Mouse (Mus musculus) gastrocnemius, postnatal 4 days (tissue): Measurements from ENCODE around the gene Snrpd2. TPM values are rescaled to one million over a fixed set of nuclear protein-coding genes. Genes with fewer than 3 reads are reported as not detected.
A peak's percentile ranks its signal among the peaks of the same experiment; 100 is the strongest.

ENCODE experiments used
- DNase-seq, 2 experiments: peaks; one replicate each; pipeline ENCODE4 v3.0.0; 2021 to 2022; ENCODE audit warnings: low spot score in 2 of 2, mixed read lengths in 2 of 2
- long read RNA-seq, 2 experiments: library from polyadenylated mRNA; stranded (forward); transcript quantifications; one replicate each; pipeline ENCODE4 v2.0.0; 2021
- total RNA-seq, 2 experiments: library from RNA; stranded (reverse); gene quantifications; 2 replicates each; pipeline ENCODE4 v1.2.3; 2021

Snrpd2 gene
- 100 to 1,000 TPM in 1 of 2 experiments, 10 to 100 TPM in 1; 85.4 to 103 TPM for total RNA-seq
- long read RNA-seq, experiment 1, transcript Snrpd2-201 (3 exons, 1,420 nt) = major isoform, 64 of 65 reads
- long read RNA-seq, experiment 1, partial matches to known transcripts = 0 of 65 reads
- long read RNA-seq, experiment 1, other reads (novel, unspliced or antisense) = 1 of 65 reads
- long read RNA-seq, experiment 2, transcript Snrpd2-201 (3 exons, 1,420 nt) = major isoform, 84 of 86 reads
- long read RNA-seq, experiment 2, partial matches to known transcripts = 2 of 86 reads
- long read RNA-seq, experiment 2, other reads (novel, unspliced or antisense) = 0 of 86 reads

DNA sequence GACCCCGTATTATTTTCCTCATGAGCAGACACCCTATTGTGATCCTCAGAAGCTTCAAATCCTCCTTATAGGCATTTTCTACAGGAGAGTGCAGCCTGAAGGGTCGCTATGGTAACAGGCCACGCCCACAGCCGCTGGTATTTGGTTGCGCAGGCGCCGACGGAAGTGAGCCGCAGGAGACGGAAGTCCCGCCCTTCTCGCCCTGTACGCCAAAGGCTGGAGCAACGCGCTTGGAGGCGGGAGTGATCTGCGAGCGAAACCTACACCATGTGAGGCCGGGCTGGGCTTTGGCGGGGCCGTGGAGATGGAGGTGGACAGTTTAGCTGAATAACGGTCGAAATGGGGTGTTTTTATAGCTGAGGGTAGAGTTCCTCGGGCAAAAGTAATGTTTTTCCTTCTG is at the start of gene Snrpd2:
Gene Snrpd2 (plus strand): TSS at position 97 of the 400 bp plus-strand sequence.
- DNase-seq = peak; percentile 94 to 99

DNA sequence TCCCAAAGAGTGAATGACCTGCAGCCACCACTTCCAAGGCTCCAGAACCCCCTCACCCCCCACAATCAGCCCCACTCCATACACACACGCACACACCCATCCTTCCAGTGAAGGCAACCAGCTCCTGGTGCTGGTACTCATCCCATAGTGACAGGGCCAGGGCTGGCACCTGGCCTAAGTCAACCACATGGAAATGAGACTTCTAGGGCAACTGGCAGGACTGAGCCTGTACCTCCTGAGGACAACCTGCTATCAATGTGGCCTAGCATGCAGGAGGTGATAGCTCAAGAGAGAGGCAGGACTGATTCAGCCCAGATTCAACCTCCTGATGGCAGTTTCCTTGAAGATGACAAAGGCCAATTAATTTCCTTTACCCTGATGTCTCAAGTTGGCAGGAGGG is 49.2 kb upstream of the Snrpd2 start:
- DNase-seq = no peak

DNA sequence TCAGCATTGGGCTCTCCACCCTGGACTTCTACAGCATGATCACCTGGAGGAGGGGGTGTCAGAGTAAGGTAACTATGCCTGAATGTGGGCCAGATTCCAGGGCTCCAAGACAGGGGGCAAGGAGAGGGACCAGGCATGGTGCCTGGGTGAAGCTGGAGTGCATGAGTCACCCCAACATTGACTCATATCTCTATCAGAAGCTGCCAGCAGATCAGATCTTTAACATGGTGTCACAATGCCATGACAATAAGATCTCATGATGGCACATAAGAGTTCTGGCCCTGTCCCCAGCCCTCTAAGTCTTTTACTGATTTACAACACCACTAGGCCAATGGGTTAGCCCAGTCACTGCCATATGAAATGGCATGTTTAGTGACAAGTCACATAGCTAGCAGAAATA is 45.8 kb upstream of the Snrpd2 start:
- no peak for DNase-seq

DNA sequence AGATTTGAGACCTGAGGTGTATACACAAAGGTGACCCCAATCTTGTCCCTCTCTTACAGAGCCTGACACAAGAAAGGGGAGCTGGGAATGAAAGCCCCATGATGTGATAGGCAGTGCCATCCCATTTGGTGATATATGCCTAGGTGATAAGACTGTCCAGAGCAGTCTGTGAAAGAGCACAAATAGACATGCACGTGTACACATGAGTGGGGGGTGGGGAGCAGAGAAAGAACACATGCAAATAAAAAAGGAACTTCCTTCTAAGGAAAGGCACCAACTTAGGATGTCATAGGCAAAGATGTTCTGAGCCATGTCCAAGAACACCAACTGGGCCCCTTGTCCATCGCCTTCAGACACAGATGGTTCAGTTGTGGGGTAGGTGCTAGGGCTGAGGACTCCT is 45.0 kb upstream of the Snrpd2 start:
- no peak for DNase-seq

DNA sequence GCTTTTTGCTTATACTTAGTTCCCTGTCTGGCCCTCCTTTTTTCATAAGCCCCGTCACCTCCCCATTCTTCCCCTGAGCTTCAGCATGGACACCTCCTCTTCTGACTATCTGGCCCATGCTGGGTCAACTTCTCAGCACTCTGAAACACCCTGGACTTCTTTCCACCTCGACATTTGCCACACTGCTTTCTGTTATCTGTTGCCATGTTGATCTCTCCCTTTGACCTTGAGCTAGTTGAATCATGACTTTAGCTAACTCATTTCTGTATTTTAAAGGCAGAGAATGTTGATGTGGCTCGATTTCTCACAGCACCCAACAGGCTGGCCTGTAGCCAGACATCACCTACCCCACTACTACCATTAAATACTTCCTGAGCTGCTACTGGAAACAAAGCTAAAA is 42.1 kb upstream of the Snrpd2 start:
- DNase-seq = no peak

DNA sequence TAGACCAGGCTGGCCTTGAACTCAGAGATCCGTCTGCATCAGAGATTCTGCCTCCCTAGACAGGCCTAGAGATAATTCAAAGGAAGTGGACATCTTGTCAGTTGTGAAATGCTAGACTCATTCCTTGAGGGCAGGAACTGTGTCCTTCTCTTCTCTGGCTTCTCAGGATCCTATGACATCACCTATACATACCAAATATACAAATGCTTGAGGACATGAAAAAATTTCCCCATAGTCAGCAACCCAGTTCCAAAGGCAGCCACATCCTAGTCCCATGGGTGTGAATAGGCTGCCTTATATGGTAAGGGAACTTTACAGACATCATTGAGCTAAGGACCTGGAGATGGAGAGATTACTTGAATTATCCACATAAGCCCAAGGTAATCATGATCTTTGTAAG is 40.0 kb upstream of the Snrpd2 start:
- DNase-seq = no peak

DNA sequence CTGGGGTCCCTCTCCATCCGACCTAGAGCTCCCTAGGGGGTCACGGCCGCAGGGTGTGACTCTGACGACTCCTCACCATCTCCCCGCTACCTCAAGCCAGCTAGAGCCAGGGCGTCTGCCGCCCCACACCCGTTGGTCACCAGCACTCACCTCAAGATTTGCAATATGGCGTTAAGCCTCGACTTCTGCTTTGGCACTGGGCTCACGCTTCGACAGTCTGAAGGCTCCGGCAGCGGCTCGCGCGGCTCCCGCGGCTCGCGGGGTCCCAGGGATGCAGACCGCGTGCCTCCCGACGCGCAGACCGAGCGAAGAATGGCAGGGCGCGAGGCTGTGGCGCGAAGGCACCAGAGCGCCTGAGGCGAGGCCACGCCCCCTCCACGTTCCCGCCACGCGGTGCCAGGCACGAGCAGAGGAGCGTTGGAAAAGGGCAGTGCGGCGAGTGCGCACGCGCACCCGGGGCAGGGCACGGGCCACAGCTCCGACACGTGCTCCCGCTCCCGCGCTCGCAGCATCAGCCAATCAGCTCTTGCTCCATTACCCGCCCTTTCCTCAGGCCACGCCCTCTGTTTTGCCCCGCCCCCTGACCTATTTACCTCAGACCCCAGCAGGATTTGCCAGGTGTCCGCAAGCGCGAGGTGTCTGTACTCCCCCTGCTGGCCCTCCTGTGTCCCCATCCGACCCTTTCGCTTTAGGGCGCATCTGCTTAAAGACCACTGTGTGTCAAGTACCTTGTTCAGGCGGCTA is 31.3 kb upstream of the Snrpd2 start, which contains the start of gene Gm4969:
Gene Gm4969 (minus strand): TSS at position 341 of the 744 bp plus-strand sequence.
- peak in 1 of 2 experiments; percentile 59 for DNase-seq

DNA sequence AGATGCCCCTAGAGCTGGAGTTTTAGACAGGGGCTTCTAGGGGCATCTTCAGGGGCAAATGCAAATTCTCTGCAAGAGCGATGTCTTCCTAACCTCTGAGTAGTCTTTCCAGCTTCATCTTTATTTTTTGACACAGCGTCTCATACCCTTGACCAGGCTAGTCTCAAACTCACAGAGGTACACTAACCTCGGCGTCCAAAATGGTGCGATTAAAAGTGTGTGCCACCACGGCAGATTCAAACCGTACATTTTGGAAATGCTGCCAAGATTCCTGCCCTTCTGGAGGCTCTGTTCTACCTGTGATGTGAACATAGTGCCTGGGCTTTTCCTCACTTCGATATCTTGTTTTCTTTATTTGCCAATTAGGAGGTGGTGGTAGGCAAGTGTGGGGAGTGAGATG is 30.4 kb upstream of the Snrpd2 start:
- DNase-seq = no peak

DNA sequence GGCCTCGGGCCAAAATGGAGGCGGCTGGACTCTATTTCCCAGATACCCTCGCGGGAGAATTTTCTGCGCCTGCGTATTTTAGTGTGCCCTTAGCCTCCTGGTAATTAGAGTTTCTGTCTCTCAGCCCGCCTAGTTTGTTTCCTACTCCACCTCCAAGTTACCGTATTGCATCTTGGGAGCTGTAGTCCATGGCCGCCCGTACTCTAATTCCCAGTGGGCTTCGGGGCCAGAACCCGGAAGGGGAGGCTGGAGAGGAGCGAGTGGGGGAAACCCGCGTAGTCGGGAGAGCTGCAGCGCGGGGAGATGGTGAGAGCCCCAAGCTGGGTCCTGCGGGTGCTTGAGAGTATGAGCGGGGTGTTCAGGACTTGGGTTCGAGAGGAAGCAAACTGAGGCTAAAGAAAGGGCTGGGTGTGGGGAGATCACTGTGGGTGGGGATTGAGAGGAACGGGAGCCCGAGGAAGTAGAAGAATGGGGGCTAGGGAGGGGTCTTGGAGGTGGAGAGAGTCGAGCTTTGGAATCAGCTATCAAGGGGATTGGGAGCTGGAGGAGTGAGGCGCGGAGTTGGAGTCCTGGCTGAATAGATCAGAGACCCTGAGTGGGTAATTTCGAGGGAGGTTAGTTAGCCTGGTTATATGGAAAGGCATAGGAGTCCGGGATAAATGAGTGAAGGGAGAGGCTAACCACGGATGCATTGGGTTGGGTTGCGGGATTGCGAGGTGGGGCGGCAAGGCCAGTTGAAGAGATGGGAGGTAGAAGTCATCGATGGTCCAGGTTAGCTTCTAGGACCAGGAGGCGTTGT is 29.7 kb upstream of the Snrpd2 start, which contains the start of gene Fbxo46:
Gene Fbxo46 (plus strand): TSS at position 229 of the 799 bp plus-strand sequence.
- peak; percentile 69 to 89 for DNase-seq

DNA sequence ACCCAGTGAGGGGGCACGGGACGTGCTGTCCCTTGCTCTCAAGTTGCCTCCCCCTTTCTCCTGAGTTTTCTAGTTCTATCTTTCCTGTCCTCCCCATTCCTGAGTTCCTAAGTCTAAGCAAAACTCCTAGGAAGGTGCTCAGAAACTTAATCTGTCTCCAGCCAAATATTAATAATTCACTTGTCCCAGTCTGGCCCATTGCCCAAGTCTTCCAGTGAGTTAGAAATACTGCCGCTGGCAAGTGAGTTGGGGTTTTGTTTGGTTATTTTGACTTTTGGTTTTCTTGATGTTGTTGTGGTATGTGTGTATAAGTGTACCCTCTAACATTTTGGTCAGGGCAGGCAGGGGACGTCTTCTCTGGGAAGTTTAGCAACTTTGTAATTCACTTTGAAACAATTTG is 27.8 kb upstream of the Snrpd2 start:
- DNase-seq = no peak

DNA sequence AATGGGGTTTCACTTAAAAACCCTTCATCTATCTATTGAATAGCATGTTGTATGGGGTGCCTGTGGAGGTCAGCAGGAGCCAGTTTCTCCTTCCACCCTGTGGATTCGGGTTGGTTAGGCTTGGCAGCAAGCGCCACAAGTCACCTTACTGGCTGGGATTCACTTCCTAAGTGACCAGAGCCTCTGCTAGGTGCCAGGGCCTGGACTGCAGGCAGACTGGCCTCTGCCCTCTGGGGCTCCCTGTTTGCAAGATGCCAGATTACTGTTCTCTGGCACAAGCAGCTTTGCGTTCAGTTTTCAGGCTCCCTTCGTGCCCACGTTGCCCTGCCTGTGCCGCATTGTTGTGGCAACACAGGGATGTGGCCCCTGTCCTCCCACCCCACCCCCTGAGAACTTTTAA is 24.8 kb upstream of the Snrpd2 start:
- DNase-seq = no peak

DNA sequence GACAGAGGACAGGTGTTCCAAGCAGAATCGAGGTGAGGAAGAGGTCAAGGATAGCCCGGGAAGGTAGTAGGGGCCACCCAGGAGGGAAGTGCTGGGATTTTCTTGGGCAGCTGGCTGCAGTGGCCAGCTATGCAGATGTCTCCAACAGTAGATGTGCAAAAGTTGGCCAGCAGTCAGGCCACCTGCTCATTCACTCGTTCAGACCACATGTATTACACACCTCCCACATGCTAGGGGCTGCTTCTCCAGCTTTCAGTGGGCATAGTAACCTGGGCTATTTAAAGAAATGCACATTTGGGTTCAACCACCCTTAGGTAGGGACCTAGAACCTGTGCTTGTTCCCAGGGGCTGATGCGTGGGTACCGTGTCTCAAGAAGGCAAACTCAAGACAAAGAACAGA is 21.8 kb upstream of the Snrpd2 start:
- no peak for DNase-seq

DNA sequence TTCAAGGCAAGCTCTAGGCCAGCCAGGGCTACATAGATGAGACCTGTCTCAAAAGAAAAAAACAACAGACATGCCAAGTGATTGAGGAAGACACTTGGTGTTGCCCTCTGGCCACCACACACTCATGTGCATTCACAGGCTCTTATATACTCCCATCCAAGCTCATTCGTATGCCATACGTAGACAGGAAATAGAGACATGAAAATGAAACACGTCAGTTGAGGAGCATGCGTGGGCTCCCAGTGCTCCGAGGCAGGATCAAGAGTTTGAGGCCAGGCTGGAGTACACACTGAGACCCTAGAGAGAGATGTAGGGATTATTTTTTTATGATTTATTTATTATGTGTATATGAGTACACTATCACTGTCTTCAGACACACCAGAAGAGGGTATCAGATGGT is 20.1 kb upstream of the Snrpd2 start:
- no peak for DNase-seq

DNA sequence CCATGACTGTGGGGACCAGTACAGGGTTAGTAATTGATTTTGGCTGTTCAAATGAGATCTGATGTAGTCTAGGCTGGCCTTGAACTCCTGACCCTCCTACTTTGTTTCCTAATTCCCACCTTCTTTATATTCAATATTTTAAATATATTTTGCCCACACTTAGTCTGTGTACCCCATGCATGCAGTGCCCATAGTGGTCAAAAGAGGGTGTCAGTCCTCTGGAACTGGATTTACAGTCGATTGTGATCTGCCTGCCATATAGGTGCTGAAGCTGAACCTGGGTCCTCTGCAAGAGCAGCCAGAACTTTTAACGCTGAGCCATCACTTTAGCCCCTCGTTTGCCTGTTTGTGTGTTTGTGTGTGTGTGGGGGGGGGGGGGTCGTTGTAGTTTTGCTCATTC is 18.9 kb upstream of the Snrpd2 start:
- no peak for DNase-seq

DNA sequence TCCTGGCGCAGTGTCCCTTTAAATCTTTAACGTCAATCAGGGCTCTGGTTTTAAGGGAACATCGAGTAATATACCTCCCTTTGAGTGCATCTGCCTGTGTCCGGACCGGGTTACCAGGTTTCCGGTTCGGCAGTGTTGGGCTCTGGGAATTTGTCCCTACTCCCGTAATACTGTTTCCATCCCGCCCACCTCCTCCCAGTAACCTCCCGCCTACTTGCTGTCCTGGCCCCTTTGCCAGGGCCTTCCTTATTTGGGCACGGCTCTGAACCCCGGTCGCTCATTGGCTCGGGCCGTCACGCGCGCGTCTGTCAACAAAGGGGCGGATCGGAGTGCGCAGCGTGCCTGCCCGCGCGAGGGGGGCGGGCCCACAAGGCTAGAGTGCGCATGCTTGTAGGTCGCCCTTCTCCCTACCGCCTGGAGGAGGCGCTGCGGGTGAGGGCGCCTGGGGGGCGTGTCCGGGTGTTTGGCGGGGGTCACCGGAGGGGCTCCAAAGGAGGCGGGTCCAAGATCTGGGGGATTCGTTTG is 18.1 kb upstream of the Snrpd2 start:
- DNase-seq = peak; percentile 97

DNA sequence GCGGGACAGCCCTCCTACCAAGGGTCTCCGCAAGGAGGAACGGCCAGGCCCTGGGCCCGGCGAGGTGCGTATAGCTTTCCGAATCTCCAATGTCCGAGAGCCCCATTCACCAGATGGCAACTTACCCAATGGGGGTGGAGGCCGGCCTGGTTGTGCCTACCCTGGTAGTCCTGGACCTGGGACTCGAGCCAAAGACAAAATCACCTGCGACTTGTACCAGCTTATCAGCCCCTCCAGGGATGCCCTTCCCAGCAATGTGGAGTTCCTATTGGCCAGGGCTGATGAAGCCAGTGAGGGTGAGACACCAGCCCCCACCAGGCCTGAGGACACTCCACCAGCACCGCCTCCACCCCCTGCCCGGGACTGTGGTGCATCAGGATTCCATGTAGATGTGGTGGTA is 13.4 kb upstream of the Snrpd2 start:
- no peak for DNase-seq

DNA sequence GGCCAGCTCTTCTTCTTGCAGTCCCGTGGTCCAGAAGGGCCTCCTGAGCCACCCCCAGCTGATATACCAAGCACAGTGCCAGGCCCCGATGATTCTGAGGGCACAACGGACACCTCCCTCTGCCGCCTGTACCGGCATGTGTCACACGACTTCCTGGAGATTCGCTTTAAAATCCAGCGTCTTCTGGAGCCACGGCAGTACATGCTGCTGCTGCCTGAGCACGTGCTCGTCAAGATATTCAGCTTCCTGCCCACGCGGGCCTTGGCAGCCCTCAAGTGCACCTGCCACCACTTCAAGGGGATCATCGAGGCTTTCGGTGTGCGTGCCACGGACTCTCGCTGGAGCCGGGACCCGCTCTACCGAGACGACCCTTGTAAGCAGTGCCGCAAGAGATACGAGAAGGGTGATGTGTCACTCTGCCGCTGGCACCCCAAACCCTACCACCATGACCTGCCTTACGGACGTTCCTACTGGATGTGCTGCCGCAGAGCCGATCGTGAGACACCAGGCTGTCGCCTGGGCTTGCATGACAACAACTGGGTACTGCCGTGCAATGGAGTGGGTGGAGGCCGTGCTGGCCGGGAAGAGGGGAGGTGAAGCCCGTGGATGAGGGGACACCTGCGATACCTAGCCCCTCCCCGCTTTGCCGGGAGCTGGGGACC is 12.7 kb upstream of the Snrpd2 start:
- no peak for DNase-seq

DNA sequence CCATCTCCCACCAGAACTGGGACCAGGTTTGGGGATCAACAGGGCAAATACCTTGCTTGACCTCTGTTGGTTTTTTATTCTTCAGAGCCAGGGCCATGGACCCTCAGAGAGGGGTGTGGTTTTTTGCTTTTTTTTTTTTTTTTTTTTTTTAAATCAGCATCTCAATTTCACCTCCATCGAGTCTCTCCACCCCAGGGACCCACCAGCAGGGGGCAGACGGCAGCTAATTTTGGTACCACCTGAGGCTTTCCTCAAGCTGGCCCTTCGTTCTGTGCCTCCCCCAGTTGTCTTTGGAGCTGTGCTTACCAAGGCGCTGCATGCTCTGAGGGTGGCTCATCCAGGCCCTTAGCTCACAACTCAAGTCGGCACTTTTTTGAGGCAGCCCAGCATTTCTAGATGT is 12.1 kb upstream of the Snrpd2 start:
- DNase-seq = no peak

DNA sequence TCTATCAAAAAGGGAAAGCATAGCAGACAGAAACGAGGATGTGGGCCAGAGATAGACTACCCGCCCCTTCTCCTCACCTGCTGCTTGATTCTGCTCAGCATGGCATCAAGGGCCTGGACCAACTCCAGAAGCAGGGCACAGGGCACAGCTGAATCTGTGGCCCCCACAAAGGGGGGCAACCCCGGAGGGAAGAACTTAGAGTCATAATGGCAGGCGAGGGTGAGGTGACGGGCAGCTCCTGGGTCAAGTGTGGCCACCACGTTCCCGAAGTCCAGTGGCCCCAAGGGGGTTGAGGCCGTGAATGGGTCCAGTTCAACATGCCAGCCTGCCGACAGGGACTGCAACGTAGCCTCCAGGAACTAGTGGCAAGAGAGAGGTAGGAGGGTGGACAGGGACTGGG is 2.7 kb upstream of the Snrpd2 start:
- no peak for DNase-seq

DNA sequence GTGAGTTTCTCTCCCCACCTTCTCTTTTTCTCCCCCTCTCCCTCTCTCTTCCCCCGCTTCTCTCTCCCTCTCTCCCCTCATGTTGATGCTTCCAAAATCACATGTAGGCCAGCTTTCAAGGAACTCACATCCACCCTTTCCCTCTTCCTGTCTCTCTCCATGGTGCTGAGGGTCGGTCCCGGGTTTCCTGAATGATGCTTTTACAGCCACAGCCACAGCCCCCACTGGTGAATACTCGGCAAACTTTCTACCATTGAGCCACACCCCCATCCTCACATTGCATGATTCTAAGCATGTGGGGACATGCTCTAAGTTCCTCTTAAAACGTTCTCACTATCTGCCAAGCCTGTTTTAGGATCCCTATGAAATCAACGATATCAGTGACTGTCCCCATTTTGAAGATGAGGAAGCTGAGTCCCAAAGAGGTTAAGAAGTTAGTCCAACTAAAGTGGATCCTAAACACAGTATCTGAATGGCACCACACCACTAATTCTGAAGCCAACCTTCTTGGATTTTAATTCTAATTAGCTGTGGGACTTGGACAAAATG is 2.0 kb upstream of the Snrpd2 start:
- no peak for DNase-seq
